ENCODE assay signal across 13 mouse cellular contexts in the genomic region with DNA sequence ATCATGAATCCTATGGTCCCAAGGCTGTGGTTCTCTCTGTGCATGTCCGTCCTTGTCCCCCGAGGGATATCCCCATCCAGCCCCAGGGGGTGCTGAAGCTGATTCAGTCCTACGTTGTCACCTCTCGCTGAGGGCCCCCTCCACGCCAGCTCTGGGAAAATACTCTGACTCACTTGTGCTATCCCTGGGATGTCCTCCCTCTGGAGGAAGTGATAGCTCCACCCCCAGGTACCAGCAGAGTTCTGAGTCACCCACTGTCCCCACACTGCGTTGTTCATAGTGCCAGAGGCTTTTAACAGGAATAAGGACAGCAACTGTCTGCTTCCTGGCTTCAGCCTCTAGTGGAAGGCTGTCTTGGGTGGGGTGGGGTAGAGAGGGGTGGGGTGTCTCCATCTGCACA. TPM values are rescaled to one million over a fixed set of nuclear protein-coding genes. Genes with fewer than 3 reads are reported as not detected.
DNase-seq lines count a peak whose midpoint lies in the region; ATAC-seq and TF ChIP-seq lines count a peak whose summit lies in the region.
"Had no signal": no experiment of that assay in that cellular context is flagged by ENCODE, and none has a peak within 500 bp of the region (broad histone marks: within the 10 kb centered on the region; RNA-seq: fewer than 3 reads in every experiment).

No protein-coding gene starts in this region.

- DNase-seq in lung, embryonic 14.5 days = peak; percentile 30
- no peak for DNase-seq in lung, adult 2 months
- DNase-seq in telencephalon, adult 2 months (ENCODE audit: low read depth, low spot score) = peak; percentile 83
- no peak for DNase-seq in gastrocnemius, postnatal 10 days
- DNase-seq in thymus, postnatal 25 days = no peak
- no peak for DNase-seq in embryo, embryonic 9.5 days (ENCODE audit: extremely low spot score)

- H3K27ac ChIP-seq in lung, embryonic 14.5 days (ENCODE audit: low read depth) = peak overlapping the region; percentile 55; the same call in 1 of the 2 replicates
- H3K27ac ChIP-seq in heart, embryonic 12.5 days (ENCODE audit: poor library complexity, severe bottlenecking) = 0 out of 2 replicates have a peak overlapping the region, but pooled peaks have one; percentile 2
- peak overlapping the region; percentile 55 for H3K27ac ChIP-seq in lung, embryonic 15.5 days
- H3K27ac ChIP-seq: heart, adult 2 months had no signal

- no peak overlapping the region for H3K9ac ChIP-seq in lung, embryonic 14.5 days
- no peak overlapping the region for H3K9ac ChIP-seq in heart, embryonic 12.5 days
- no peak overlapping the region for H3K9ac ChIP-seq in lung, embryonic 15.5 days

- TF ChIP-seq CTCF in lung, embryonic 14.5 days (IDR thresholded peaks at IDR 0.05; ENCODE audit: low read depth) = no peak
- TF ChIP-seq CTCF in lung, adult 2 months (IDR thresholded peaks at IDR 0.05; ENCODE audit: insufficient read depth, low read length) = no peak

- H3K9me3 ChIP-seq in lung, embryonic 14.5 days (ENCODE audit: low read depth, low read length) = no peaks in the 10 kb centered on the region
- no peaks in the 10 kb centered on the region for H3K9me3 ChIP-seq in heart, embryonic 12.5 days (replicated peaks)
- H3K9me3 ChIP-seq in lung, embryonic 15.5 days = no peaks in the 10 kb centered on the region
- H3K9me3 ChIP-seq: G1E had no signal

- H3K4me2 ChIP-seq in lung, embryonic 14.5 days = no peak overlapping the region
- H3K4me2 ChIP-seq in heart, embryonic 12.5 days = no peak overlapping the region
- no peak overlapping the region for H3K4me2 ChIP-seq in lung, embryonic 15.5 days

- no peaks in the 10 kb centered on the region for H3K4me1 ChIP-seq in lung, embryonic 14.5 days (ENCODE audit: insufficient read depth)
- H3K4me1 ChIP-seq in lung, adult 2 months (ENCODE audit: control insufficient read depth, insufficient read depth, low read length) = no peaks in the 10 kb centered on the region
- peaks cover 22% of the 10 kb centered on the region; the same call in 1 of the 2 replicates for H3K4me1 ChIP-seq in heart, embryonic 12.5 days (replicated peaks)
- H3K4me1 ChIP-seq in lung, embryonic 15.5 days = peaks cover 8% of the 10 kb centered on the region

- TF ChIP-seq POLR2A in lung, adult 2 months (IDR thresholded peaks at IDR 0.05; ENCODE audit: borderline replicate concordance, extremely low read depth, low read depth, low read length) = no peak

- no peaks in the 10 kb centered on the region for H3K27me3 ChIP-seq in lung, embryonic 14.5 days (ENCODE audit: insufficient read depth, low read length)
- no peaks in the 10 kb centered on the region for H3K27me3 ChIP-seq in heart, embryonic 12.5 days (replicated peaks)
- no peaks in the 10 kb centered on the region for H3K27me3 ChIP-seq in lung, embryonic 15.5 days

- H3K4me3 ChIP-seq in lung, embryonic 14.5 days (ENCODE audit: low read depth, low read length) = no peak overlapping the region
- no peak overlapping the region for H3K4me3 ChIP-seq in lung, adult 2 months (replicated peaks; ENCODE audit: extremely low read depth, low read depth, low read length)
- H3K4me3 ChIP-seq in heart, embryonic 12.5 days = no peak overlapping the region
- H3K4me3 ChIP-seq in lung, embryonic 15.5 days = no peak overlapping the region
- H3K4me3 ChIP-seq: heart, adult 2 months had no signal

- WGBS in lung, embryonic 14.5 days = 30% methylated on average over 6 of the region's 6 CpGs
- WGBS in lung, adult 2 months = 14% methylated on average over 6 of the region's 6 CpGs
- WGBS in heart, embryonic 12.5 days = 24% methylated on average over 6 of the region's 6 CpGs
- 37% methylated on average over 6 of the region's 6 CpGs for WGBS in lung, embryonic 15.5 days

- no peak; the same call in 1 of the 2 replicates for ATAC-seq in lung, embryonic 14.5 days (ENCODE audit: insufficient read depth)
- peak; percentile 76 for ATAC-seq in heart, embryonic 12.5 days (ENCODE audit: insufficient number of reproducible peaks, low FRiP score)
- ATAC-seq in lung, embryonic 15.5 days (ENCODE audit: borderline replicate concordance, extremely low read depth, low FRiP score, low TSS enrichment) = no peak

- no peaks in the 10 kb centered on the region for H3K36me3 ChIP-seq in lung, embryonic 14.5 days (ENCODE audit: insufficient read depth)
- no peaks in the 10 kb centered on the region for H3K36me3 ChIP-seq in heart, embryonic 12.5 days
- no peaks in the 10 kb centered on the region for H3K36me3 ChIP-seq in lung, embryonic 15.5 days
- H3K36me3 ChIP-seq: G1E had no signal

RNA-seq across cellular contexts. Expression of a gene that starts 5.1 kb away (rescaled TPM):
- polyA plus RNA-seq in lung, embryonic 14.5 days (2014; fragmentation: Nextera tagmentation; extraction: Ambion mirVana) = not detected in 2 replicates
- 0.07 and 0.09 TPM in 2 replicates for polyA plus RNA-seq in lung, adult 2 months (2012; rRNA removed)
- polyA plus RNA-seq in heart, embryonic 12.5 days (2016; fragmentation: Nextera tagmentation; extraction: Ambion mirVana) = 0.11 TPM in 1 of 2 replicates, not detected in the other
- polyA plus RNA-seq in lung, embryonic 15.5 days (2015; fragmentation: Nextera tagmentation; extraction: Ambion mirVana) = 0.06 TPM in 1 of 2 replicates, not detected in the other
- 1 to 10 TPM in 1 of 2 experiments, under 1 TPM in 1; 0.14 to 1.3 TPM for total RNA-seq in gastrocnemius, postnatal 10 days (2021)
- total RNA-seq: heart, adult 2 months; left cerebral cortex, postnatal 10 days had no signal
- polyA plus RNA-seq: cortical plate, adult 2 months; G1E; neural tube, embryonic 14.5 days had no signal

RNA-seq across cellular contexts. Expression of a gene that starts 17.3 kb away (rescaled TPM):
- polyA plus RNA-seq in lung, embryonic 14.5 days (2014; fragmentation: Nextera tagmentation; extraction: Ambion mirVana) = 10.9 and 12.0 TPM in 2 replicates
- 2.6 and 3.5 TPM in 2 replicates for polyA plus RNA-seq in lung, adult 2 months (2012; rRNA removed)
- 9.7 and 10.1 TPM in 2 replicates for polyA plus RNA-seq in heart, embryonic 12.5 days (2016; fragmentation: Nextera tagmentation; extraction: Ambion mirVana)
- 7.0 and 7.1 TPM in 2 replicates for polyA plus RNA-seq in lung, embryonic 15.5 days (2015; fragmentation: Nextera tagmentation; extraction: Ambion mirVana)
- 1 to 10 TPM; 2.8 to 3.9 TPM for total RNA-seq in gastrocnemius, postnatal 10 days (2021)
- polyA plus RNA-seq: G1E had no signal

RNA-seq across cellular contexts. Expression of a gene that starts 36.8 kb away (rescaled TPM):
- polyA plus RNA-seq in lung, embryonic 14.5 days (2014; fragmentation: Nextera tagmentation; extraction: Ambion mirVana) = 0.96 and 1.1 TPM in 2 replicates
- polyA plus RNA-seq in lung, adult 2 months (2012; rRNA removed) = 0.46 and 1.3 TPM in 2 replicates
- polyA plus RNA-seq in heart, embryonic 12.5 days (2016; fragmentation: Nextera tagmentation; extraction: Ambion mirVana) = 0.08 TPM in 1 of 2 replicates, not detected in the other
- 1.1 and 2.2 TPM in 2 replicates for polyA plus RNA-seq in lung, embryonic 15.5 days (2015; fragmentation: Nextera tagmentation; extraction: Ambion mirVana)
- total RNA-seq in gastrocnemius, postnatal 10 days (2021) = under 1 TPM in 1 of 2 experiments, not detected in 1; 0.23 TPM
- total RNA-seq: heart, adult 2 months had no signal
- polyA plus RNA-seq: G1E; heart, adult 2 months had no signal

Comparison
In these comparisons a context has a peak if more than half of its experiments do, and no peak if none do; other contexts are left out.
1. DNase-seq: peak in lung, embryonic 14.5 days (single experiment) and telencephalon, adult 2 months (single experiment); none in lung, adult 2 months (single experiment), gastrocnemius, postnatal 10 days (single experiment), thymus, postnatal 25 days (single experiment) and embryo, embryonic 9.5 days (single experiment).
2. H3K27ac ChIP-seq: peak in every context shown above with its lines; median percentile 55 in lung, embryonic 14.5 days; 55 in lung, embryonic 15.5 days; 2 in heart, embryonic 12.5 days.